Mouse (Mus musculus): ENCODE data around the gene Cdc25b.
"Not testable (repeated sequence)": the region's sequence is repeated elsewhere in the genome, so short reads cannot be mapped to it uniquely, and the experiment has no call there.

Gene Cdc25b

DNA sequence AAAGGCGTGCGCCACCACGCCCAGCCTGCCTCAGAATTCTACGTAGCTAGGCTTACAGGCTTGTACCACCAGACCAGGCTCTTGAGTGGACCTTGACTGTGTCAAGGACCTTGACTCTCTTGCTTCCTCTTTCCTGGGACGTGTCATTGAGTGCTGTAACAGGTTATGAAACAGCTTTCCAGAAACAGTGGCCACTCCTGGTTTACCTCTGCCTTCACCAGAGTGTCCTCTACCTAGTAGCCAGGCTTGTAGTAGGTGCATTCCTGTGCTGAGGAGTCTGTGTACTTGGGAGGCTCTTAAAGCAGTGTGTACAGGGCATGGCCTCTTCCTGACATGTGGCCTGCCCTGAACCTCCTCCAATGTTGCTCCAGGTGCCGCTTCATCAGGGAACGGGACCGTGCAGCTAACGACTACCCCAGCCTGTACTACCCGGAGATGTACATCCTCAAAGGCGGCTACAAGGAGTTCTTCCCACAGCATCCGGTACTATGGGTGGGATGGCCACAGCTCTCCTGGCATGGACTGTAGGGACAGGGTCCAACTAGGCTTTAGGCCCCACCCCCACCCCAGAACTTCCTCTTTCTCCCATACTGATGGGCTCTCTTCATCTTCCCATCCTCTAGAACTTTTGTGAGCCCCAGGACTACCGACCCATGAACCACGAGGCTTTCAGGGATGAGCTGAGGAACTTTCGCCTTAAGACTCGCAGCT, 10.0 kb downstream of the Cdc25b start:
- no peak for DNase-seq (ENCODE audit: low read depth)

DNA sequence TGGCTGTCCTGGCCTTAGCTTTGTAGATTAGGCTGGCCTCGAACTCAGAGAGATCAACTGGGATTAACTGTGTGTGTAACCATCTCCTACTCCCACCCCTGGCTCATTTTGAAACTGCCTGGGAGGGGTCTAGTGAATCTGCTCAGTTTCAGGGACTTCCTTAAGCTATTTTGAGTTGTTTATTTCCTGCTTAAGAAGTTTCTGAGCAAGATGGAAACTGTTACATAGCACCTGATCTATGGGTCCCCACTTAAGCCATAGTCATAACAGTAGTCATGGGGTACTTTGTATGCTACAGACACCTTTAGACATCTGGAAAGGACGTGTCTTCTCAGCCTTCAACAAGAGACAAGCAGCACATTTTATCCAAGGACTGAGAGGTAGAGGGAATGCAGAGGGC, 14.0 kb downstream of the Cdc25b start:
- no peak for DNase-seq (ENCODE audit: low read depth)

- no peak for DNase-seq (ENCODE audit: low read depth)
Observed at GRCm38 (mm10) chr2:131201262-131201661, 14.5 kb downstream of the Cdc25b start.

GRCm38 (mm10) chr2:131203816-131204409, 17.2 kb downstream of the Cdc25b start:
- no peak for DNase-seq (ENCODE audit: low read depth)

GRCm38 (mm10) chr2:131204410-131204981, 17.7 kb downstream of the Cdc25b start:
- peak; percentile 52 for DNase-seq (ENCODE audit: low read depth)

GRCm38 (mm10) chr2:131205521-131206182, 18.9 kb downstream of the Cdc25b start:
- no peak for DNase-seq (ENCODE audit: low read depth)

GRCm38 (mm10) chr2:131206778-131207177, 20.0 kb downstream of the Cdc25b start, which contains the start of gene Ap5s1:
TSS of gene Ap5s1 (plus strand) at chr2:131207078.
- DNase-seq (ENCODE audit: low read depth) = no peak

GRCm38 (mm10) chr2:131208356-131208755, 21.6 kb downstream of the Cdc25b start:
- no peak for DNase-seq (ENCODE audit: low read depth)

DNA sequence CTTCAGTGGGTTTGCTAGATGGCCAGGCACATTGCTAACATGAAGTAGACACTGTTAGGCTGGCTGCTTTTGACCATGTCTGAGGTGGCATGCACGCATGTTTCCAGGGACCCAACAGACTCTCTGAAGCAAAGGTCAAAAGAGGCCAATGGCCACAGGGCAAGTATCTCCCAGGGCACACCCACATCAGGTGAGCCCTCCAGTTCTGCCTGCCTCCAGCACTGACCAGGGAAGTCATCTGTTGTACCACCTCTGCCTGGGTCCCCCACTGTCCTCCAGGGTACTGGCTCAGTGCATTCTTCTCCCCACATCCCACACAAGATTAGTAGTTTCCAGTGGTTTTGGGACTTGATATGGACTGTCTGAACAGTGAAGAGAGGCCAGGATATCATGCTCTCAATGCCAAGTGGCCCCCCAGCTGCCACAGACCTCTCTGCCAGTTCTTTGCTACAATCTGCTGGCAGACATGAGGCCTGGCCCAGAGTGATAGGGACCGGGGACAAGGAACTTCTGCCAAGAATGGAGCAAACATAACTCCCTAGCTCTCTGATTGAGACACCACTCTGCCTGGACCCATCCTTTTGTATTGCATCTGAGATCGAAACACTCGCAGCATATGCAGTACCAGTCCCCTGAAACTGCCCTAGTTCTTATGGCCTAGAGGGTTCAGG, 22.5 kb downstream of the Cdc25b start:
- no peak for DNase-seq (ENCODE audit: low read depth)

DNA sequence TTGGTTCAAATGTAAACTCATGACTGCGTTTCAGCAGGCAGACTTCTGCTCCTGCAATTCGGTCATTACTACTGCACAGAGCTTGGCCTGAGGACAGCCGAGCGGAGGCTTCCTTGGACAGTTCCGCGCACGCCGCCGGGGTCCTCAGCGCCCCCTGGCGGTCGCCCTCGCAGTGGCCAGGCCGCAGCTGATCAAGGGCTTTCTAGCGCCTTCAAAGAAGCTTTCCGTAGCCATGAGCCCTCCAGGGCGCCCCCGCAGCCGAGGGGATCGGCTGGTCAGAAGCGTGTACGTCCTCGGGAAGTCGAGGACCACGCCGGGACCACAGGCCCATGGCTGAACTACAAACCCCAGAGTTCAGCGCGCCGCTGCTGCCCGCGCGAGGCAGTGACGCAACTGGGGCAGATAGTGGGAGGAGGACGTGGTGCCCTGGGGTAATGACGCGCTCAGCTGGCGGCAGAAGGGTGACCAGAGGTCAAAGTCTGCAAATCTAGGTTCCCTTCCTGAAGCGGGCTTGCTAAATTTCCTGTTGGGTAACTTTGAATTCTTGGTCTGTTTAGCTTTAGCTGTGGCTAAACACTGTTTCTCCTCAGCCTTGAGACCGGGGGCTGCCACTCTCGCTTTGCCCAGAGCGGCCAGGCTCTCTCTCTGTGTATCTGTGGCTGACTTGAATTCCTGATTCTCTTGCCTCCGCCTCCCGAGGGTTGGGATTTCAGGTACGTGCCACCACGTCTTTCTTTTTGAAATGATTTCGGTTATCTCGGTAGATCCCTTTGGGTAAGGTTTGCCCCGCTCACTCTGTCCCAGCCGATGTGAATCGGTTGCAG, 23.4 kb downstream of the Cdc25b start:
- DNase-seq (ENCODE audit: low read depth) = peak; percentile 92

GRCm38 (mm10) chr2:131211026-131211615, 24.4 kb downstream of the Cdc25b start:
- no peak for DNase-seq (ENCODE audit: low read depth)

- DNase-seq (ENCODE audit: low read depth) = no peak
Observed at GRCm38 (mm10) chr2:131213773-131214172, 27.0 kb downstream of the Cdc25b start.

DNA sequence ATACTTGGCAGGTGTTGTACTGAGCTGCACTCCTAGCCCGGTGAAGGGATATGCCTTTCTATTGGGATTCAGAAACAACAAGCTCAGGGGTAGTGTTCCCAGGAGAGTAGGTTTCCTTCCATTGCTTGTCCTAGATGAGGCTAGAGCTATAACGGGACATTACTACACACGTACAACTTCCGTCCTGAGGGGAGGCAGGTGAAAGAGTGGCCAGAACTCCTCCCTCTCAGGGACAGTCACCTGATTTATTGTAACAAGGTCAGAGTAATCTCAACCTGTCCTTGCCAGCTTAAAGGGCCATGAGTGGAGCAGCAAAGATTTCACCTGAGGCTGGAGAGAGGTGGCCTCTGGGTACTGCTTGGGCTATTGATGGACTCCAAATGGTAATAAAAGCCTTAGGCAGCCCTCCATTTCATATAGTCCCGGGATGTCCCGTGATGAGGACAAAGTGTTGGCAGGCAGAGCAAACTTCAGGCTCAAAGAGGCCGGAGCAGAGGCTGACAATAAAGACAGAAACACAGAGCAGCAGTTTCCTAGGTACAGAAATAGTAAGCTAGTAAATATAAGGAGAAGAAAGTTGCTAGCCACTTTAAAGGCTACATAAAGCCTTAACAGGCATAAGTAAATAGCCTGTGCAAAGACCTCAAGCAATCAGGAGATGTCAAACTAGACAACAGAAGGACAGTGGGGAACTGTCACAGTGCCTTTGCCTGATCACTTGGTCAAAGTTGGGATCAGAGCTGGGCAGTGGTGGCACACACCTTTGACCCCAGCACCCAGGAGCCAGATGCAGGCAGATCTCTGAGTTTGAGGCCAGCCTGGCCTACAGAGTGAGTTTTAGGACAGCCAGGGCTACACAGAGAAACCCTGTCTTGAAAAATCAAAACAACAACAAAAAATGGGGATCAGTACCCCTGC, 29.5 kb downstream of the Cdc25b start:
- no peak for DNase-seq (ENCODE audit: low read depth)

DNA sequence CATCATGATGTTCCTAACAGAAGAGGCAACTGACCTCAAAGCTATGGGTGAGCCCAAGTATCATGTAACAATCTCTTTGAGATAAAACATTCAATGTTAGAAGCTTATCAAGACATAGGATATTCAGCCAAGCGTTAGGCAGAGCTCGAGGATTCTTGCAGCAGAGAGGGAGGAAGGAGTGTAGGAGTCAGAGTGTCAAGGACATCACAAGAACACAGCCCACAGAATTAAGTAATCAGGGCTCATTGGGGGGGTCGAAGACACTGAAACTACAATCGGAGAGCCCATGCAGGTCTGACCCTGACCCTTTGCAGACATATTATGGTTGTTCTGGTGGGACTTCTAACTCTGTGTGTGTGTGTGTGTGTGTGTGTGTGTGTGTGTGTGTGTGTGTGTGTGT, 33.3 kb downstream of the Cdc25b start:
- no peak for DNase-seq (ENCODE audit: low read depth)

- no peak for DNase-seq (ENCODE audit: low read depth)
Observed at GRCm38 (mm10) chr2:131221853-131222515, 35.2 kb downstream of the Cdc25b start.

- DNase-seq (ENCODE audit: low read depth) = no peak
Observed at GRCm38 (mm10) chr2:131222562-131222961, 35.8 kb downstream of the Cdc25b start.

DNA sequence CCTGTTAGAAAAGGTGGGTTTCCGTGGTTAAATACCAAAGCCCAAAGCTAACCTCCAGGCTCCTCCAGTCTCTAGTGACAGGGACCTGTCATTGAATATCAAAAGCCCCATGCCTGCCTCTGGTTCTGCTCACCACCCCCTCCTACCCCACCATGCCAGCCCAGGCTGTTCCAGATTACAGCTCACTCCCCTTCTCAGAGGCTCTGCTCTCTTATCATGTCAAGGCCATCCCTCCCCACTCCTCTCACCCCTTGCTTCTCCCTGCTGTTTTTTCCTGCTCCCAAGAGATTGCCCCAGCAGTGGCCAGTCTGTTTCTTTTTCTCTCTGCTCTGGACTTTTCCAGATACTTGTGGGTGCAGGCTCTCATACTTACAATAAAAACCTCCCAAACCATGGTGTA, 36.8 kb downstream of the Cdc25b start:
- no peak for DNase-seq (ENCODE audit: low read depth)

DNA sequence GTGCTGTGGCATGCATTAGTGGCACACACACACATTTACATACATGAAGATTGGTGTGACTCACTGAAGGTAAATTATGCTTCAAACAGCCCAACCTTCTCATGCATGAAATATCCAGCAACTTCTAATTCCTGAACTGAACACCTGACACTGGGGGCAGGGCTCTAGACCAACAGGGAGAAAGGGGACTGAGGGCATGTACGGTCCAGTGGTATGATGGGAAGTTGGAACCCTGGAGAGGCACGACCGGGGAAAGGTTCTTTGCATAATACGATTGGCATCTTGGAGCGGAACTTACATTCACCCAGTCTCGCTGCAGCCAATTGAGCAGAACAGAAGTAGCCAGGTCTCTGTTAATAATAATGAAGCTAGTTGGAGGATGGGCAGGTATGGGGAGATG, 38.4 kb downstream of the Cdc25b start:
- DNase-seq (ENCODE audit: low read depth) = no peak

GRCm38 (mm10) chr2:131226669-131227068, 39.9 kb downstream of the Cdc25b start:
- not testable (repeated sequence) for DNase-seq (ENCODE audit: low read depth)
